In the genomic region with DNA sequence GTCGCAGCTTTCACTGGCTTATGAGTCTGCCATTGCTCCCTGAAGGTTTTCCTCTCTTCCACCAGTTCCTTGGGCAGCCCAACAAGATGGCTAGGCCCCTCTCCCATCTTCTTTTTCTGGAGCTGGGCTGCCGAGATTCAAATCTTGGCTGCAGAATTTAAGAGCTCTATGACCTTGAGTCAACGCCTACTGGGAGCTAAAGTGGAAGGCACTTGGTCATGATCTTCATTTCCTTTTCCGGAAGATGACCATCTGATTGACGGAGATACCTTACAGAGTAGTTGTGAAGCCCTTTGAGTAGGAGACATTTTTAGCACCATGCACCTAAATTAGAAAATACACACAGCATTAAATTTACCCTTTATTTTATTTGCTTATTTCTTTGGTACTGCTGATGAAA, we compare ENCODE assay signal across 13 mouse cellular contexts. TPM values are rescaled to one million over a fixed set of nuclear protein-coding genes. Genes with fewer than 3 reads are reported as not detected.
DNase-seq lines count a peak whose midpoint lies in the region; ATAC-seq and TF ChIP-seq lines count a peak whose summit lies in the region.
"Had no signal": no experiment of that assay in that cellular context is flagged by ENCODE, and none has a peak within 500 bp of the region (broad histone marks: within the 10 kb centered on the region; RNA-seq: fewer than 3 reads in every experiment).

No protein-coding gene starts in this region.

- no peak for DNase-seq in forebrain, embryonic 10.5 days (ENCODE audit: extremely low spot score, low spot score)
- no peak for DNase-seq in forebrain, postnatal 0 days
- DNase-seq in heart, adult 18-20 months: no peak
- DNase-seq in midbrain, embryonic 10.5 days (ENCODE audit: low spot score): no peak
- DNase-seq in midbrain, postnatal 0 days (ENCODE audit: low spot score): no peak
- no peak for DNase-seq in right cerebral cortex, adult 18-20 months
- DNase-seq: adrenal gland, postnatal 36 days; layer of hippocampus, adult 9-11 months; thymus, adult 18-20 months had no signal

- H3K4me3 ChIP-seq in forebrain, embryonic 10.5 days: peak overlapping the region; percentile 88; the same call in 1 of the 2 replicates
- no peak overlapping the region for H3K4me3 ChIP-seq in forebrain, postnatal 0 days (ENCODE audit: low read depth, low read length)
- H3K4me3 ChIP-seq in heart, embryonic 14.5 days (ENCODE audit: control insufficient read depth in 1 of 2, insufficient read depth in 1 of 2, low read depth in 1 of 2, low read length in 2 of 2): no peak overlapping the region
- H3K4me3 ChIP-seq in midbrain, embryonic 10.5 days: peak overlapping the region; percentile 73; the same call in 1 of the 2 replicates
- no peak overlapping the region for H3K4me3 ChIP-seq in midbrain, postnatal 0 days (ENCODE audit: low read depth, low read length)
- peak overlapping the region; percentile 93; the same call in 1 of the 2 replicates for H3K4me3 ChIP-seq in neural tube, embryonic 15.5 days (replicated peaks)

- H3K36me3 ChIP-seq in forebrain, embryonic 10.5 days (replicated peaks): peaks cover 52% of the 10 kb centered on the region
- peaks cover 4% of the 10 kb centered on the region; the same call in 1 of the 2 replicates for H3K36me3 ChIP-seq in forebrain, postnatal 0 days (ENCODE audit: insufficient read depth)
- peaks cover 48% of the 10 kb centered on the region for H3K36me3 ChIP-seq in heart, embryonic 14.5 days (ENCODE audit: control insufficient read depth, insufficient read depth, low read length)
- peaks cover 38% of the 10 kb centered on the region for H3K36me3 ChIP-seq in midbrain, embryonic 10.5 days
- peaks cover 13% of the 10 kb centered on the region for H3K36me3 ChIP-seq in midbrain, postnatal 0 days (ENCODE audit: insufficient read depth, low read length)
- peaks cover 21% of the 10 kb centered on the region for H3K36me3 ChIP-seq in neural tube, embryonic 15.5 days

- no peaks in the 10 kb centered on the region for H3K27me3 ChIP-seq in forebrain, embryonic 10.5 days (ENCODE audit: poor library complexity, severe bottlenecking)
- no peaks in the 10 kb centered on the region for H3K27me3 ChIP-seq in forebrain, postnatal 0 days (ENCODE audit: insufficient read depth, low read length)
- no peaks in the 10 kb centered on the region for H3K27me3 ChIP-seq in heart, embryonic 14.5 days (ENCODE audit: control insufficient read depth, insufficient read depth, low read length)
- H3K27me3 ChIP-seq in midbrain, embryonic 10.5 days (ENCODE audit: low read depth, poor library complexity, severe bottlenecking): no peaks in the 10 kb centered on the region
- no peaks in the 10 kb centered on the region for H3K27me3 ChIP-seq in midbrain, postnatal 0 days (ENCODE audit: insufficient read depth, low read length)
- H3K27me3 ChIP-seq in neural tube, embryonic 15.5 days (replicated peaks): no peaks in the 10 kb centered on the region
- H3K27me3 ChIP-seq: lung, embryonic 15.5 days had no signal

- 92% methylated on average over 5 of the region's 5 CpGs for WGBS in forebrain, embryonic 10.5 days
- 96% methylated on average over 5 of the region's 5 CpGs for WGBS in forebrain, postnatal 0 days
- WGBS in heart, embryonic 14.5 days: 84% methylated on average over 5 of the region's 5 CpGs
- WGBS in midbrain, embryonic 10.5 days: 93% methylated on average over 5 of the region's 5 CpGs
- WGBS in midbrain, postnatal 0 days: 93% methylated on average over 5 of the region's 5 CpGs
- WGBS in neural tube, embryonic 15.5 days: 95% methylated on average over 5 of the region's 5 CpGs

- peaks cover 24% of the 10 kb centered on the region for H3K4me1 ChIP-seq in forebrain, embryonic 10.5 days
- 0 out of 2 replicates have a peak, but pooled peaks cover 9% of the 10 kb centered on the region for H3K4me1 ChIP-seq in forebrain, postnatal 0 days (ENCODE audit: insufficient read depth)
- peaks cover 2 to 20% of the 10 kb centered on the region in 2 experiments; a peak in 2 of 4 replicates for H3K4me1 ChIP-seq in heart, embryonic 14.5 days (ENCODE audit: control insufficient read depth in 2 of 2, insufficient read depth in 2 of 2, low read length in 2 of 2)
- H3K4me1 ChIP-seq in midbrain, embryonic 10.5 days: peaks cover 23% of the 10 kb centered on the region
- 0 out of 2 replicates have a peak, but pooled peaks cover 4% of the 10 kb centered on the region for H3K4me1 ChIP-seq in midbrain, postnatal 0 days (ENCODE audit: insufficient read depth, low read length)
- peaks cover 35% of the 10 kb centered on the region for H3K4me1 ChIP-seq in neural tube, embryonic 15.5 days

- no peak overlapping the region for H3K9ac ChIP-seq in forebrain, postnatal 0 days
- H3K9ac ChIP-seq in heart, embryonic 14.5 days (ENCODE audit: low read length): no peak overlapping the region
- H3K9ac ChIP-seq in midbrain, postnatal 0 days (replicated peaks; ENCODE audit: low read length, poor library complexity, severe bottlenecking): no peak overlapping the region
- H3K9ac ChIP-seq in neural tube, embryonic 15.5 days (replicated peaks): no peak overlapping the region
- H3K9ac ChIP-seq: lung, embryonic 15.5 days had no signal

- no peak overlapping the region for H3K27ac ChIP-seq in forebrain, embryonic 10.5 days
- H3K27ac ChIP-seq in forebrain, postnatal 0 days (ENCODE audit: low read depth, low read length): no peak overlapping the region
- no peak overlapping the region for H3K27ac ChIP-seq in heart, embryonic 14.5 days (replicated peaks in 1 of 2; ENCODE audit: control insufficient read depth in 1 of 2, insufficient read depth in 1 of 2, low read depth in 2 of 2, low read length in 2 of 2)
- H3K27ac ChIP-seq in midbrain, embryonic 10.5 days (replicated peaks): no peak overlapping the region
- H3K27ac ChIP-seq in midbrain, postnatal 0 days (ENCODE audit: low read depth, low read length): no peak overlapping the region
- H3K27ac ChIP-seq in neural tube, embryonic 15.5 days (replicated peaks): no peak overlapping the region
- H3K27ac ChIP-seq: kidney, postnatal 0 days; lung, embryonic 15.5 days had no signal

- TF ChIP-seq CTCF in forebrain, postnatal 0 days (IDR thresholded peaks at IDR 0.05; ENCODE audit: low read depth): no peak
- TF ChIP-seq CTCF in midbrain, postnatal 0 days (IDR thresholded peaks at IDR 0.05): no peak

- no peak for ATAC-seq in forebrain, postnatal 0 days
- ATAC-seq in heart, embryonic 14.5 days (ENCODE audit: insufficient number of reproducible peaks, insufficient read depth, low FRiP score, low read depth): no peak
- no peak for ATAC-seq in midbrain, postnatal 0 days (ENCODE audit: low FRiP score)
- no peak for ATAC-seq in neural tube, embryonic 15.5 days (ENCODE audit: low FRiP score)

- no peaks in the 10 kb centered on the region for H3K9me3 ChIP-seq in forebrain, embryonic 10.5 days
- no peaks in the 10 kb centered on the region for H3K9me3 ChIP-seq in forebrain, postnatal 0 days (ENCODE audit: low read length)
- no peaks in the 10 kb centered on the region for H3K9me3 ChIP-seq in heart, embryonic 14.5 days (ENCODE audit: control insufficient read depth, low read length)
- H3K9me3 ChIP-seq in midbrain, embryonic 10.5 days (replicated peaks): no peaks in the 10 kb centered on the region
- H3K9me3 ChIP-seq in midbrain, postnatal 0 days (ENCODE audit: low read length): no peaks in the 10 kb centered on the region
- no peaks in the 10 kb centered on the region for H3K9me3 ChIP-seq in neural tube, embryonic 15.5 days (replicated peaks)
- H3K9me3 ChIP-seq: lung, embryonic 15.5 days had no signal

- no peak overlapping the region for H3K4me2 ChIP-seq in forebrain, postnatal 0 days (ENCODE audit: low read depth)
- H3K4me2 ChIP-seq in heart, embryonic 14.5 days (ENCODE audit: low read length): peak overlapping the region; percentile 72
- no peak overlapping the region for H3K4me2 ChIP-seq in midbrain, postnatal 0 days (ENCODE audit: low read depth, low read length, poor library complexity, severe bottlenecking)
- peak overlapping the region; percentile 74 for H3K4me2 ChIP-seq in neural tube, embryonic 15.5 days

RNA-seq across cellular contexts. Expression of gene Mrpl47, which starts 1.1 kb away (rescaled TPM):
- 35.4 and 39.7 TPM in 2 replicates for polyA plus RNA-seq in forebrain, embryonic 10.5 days (2016; fragmentation: Nextera tagmentation; extraction: Ambion mirVana)
- 19.1 and 29.6 TPM in 2 replicates for total RNA-seq in forebrain, postnatal 0 days (2014; rRNA removed)
- polyA plus RNA-seq in forebrain, postnatal 0 days (2015; fragmentation: Nextera tagmentation; extraction: Ambion mirVana): 30.3 and 34.3 TPM in 2 replicates
- polyA plus RNA-seq in heart, embryonic 14.5 days (2014; fragmentation: Nextera tagmentation; extraction: Ambion mirVana): 30.2 and 34.3 TPM in 2 replicates
- total RNA-seq in heart, adult 18-20 months (2021): 10 to 100 TPM; 38.5 to 44.9 TPM
- 34.6 and 38.6 TPM in 2 replicates for polyA plus RNA-seq in midbrain, embryonic 10.5 days (2016; fragmentation: Nextera tagmentation; extraction: Ambion mirVana)
- 10.4 and 20.4 TPM in 2 replicates for total RNA-seq in midbrain, postnatal 0 days (2014; rRNA removed)
- polyA plus RNA-seq in midbrain, postnatal 0 days (2015; fragmentation: Nextera tagmentation; extraction: Ambion mirVana): 25.4 and 30.7 TPM in 2 replicates
- polyA plus RNA-seq in neural tube, embryonic 15.5 days (2015; fragmentation: Nextera tagmentation; extraction: Ambion mirVana): 31.4 and 31.7 TPM in 2 replicates

RNA-seq across cellular contexts. Expression of gene Ndufb5, which starts 1.8 kb away (rescaled TPM):
- polyA plus RNA-seq in forebrain, embryonic 10.5 days (2016; fragmentation: Nextera tagmentation; extraction: Ambion mirVana): 256 and 258 TPM in 2 replicates
- 389 and 418 TPM in 2 replicates for total RNA-seq in forebrain, postnatal 0 days (2014; rRNA removed)
- 338 and 406 TPM in 2 replicates for polyA plus RNA-seq in forebrain, postnatal 0 days (2015; fragmentation: Nextera tagmentation; extraction: Ambion mirVana)
- polyA plus RNA-seq in heart, embryonic 14.5 days (2014; fragmentation: Nextera tagmentation; extraction: Ambion mirVana): 643 and 662 TPM in 2 replicates
- total RNA-seq in heart, adult 18-20 months (2021): 100 to 1,000 TPM; 913 to 962 TPM
- 273 and 298 TPM in 2 replicates for polyA plus RNA-seq in midbrain, embryonic 10.5 days (2016; fragmentation: Nextera tagmentation; extraction: Ambion mirVana)
- total RNA-seq in midbrain, postnatal 0 days (2014; rRNA removed): 442 and 559 TPM in 2 replicates
- 354 and 359 TPM in 2 replicates for polyA plus RNA-seq in midbrain, postnatal 0 days (2015; fragmentation: Nextera tagmentation; extraction: Ambion mirVana)
- 325 and 351 TPM in 2 replicates for polyA plus RNA-seq in neural tube, embryonic 15.5 days (2015; fragmentation: Nextera tagmentation; extraction: Ambion mirVana)

RNA-seq across cellular contexts. Expression of gene Actl6a, which starts 32.5 kb away (rescaled TPM):
- 286 and 289 TPM in 2 replicates for polyA plus RNA-seq in forebrain, embryonic 10.5 days (2016; fragmentation: Nextera tagmentation; extraction: Ambion mirVana)
- 34.5 and 43.6 TPM in 2 replicates for total RNA-seq in forebrain, postnatal 0 days (2014; rRNA removed)
- polyA plus RNA-seq in forebrain, postnatal 0 days (2015; fragmentation: Nextera tagmentation; extraction: Ambion mirVana): 39.6 and 44.3 TPM in 2 replicates
- polyA plus RNA-seq in heart, embryonic 14.5 days (2014; fragmentation: Nextera tagmentation; extraction: Ambion mirVana): 83.9 and 89.5 TPM in 2 replicates
- total RNA-seq in heart, adult 18-20 months (2021): 10 to 100 TPM; 20.8 to 24.0 TPM
- polyA plus RNA-seq in midbrain, embryonic 10.5 days (2016; fragmentation: Nextera tagmentation; extraction: Ambion mirVana): 266 and 278 TPM in 2 replicates
- total RNA-seq in midbrain, postnatal 0 days (2014; rRNA removed): 17.5 and 39.0 TPM in 2 replicates
- polyA plus RNA-seq in midbrain, postnatal 0 days (2015; fragmentation: Nextera tagmentation; extraction: Ambion mirVana): 38.0 and 39.3 TPM in 2 replicates
- 51.9 and 75.0 TPM in 2 replicates for polyA plus RNA-seq in neural tube, embryonic 15.5 days (2015; fragmentation: Nextera tagmentation; extraction: Ambion mirVana)

Comparison
In these comparisons a context has a peak if more than half of its experiments do, and no peak if none do; other contexts are left out.
1. H3K4me3 ChIP-seq: peak in forebrain, embryonic 10.5 days (single experiment), midbrain, embryonic 10.5 days (single experiment) and neural tube, embryonic 15.5 days (single experiment); none in forebrain, postnatal 0 days (single experiment), heart, embryonic 14.5 days (0 of 2) and midbrain, postnatal 0 days (single experiment).
2. H3K4me2 ChIP-seq: peak in heart, embryonic 14.5 days (single experiment) and neural tube, embryonic 15.5 days (single experiment); none in forebrain, postnatal 0 days (single experiment) and midbrain, postnatal 0 days (single experiment).